Mouse (Mus musculus) layer of hippocampus, postnatal 10 days (tissue): ENCODE measurements around the gene Hamp. TPM values are rescaled to one million over a fixed set of nuclear protein-coding genes. Genes with fewer than 3 reads are reported as not detected.
"Not testable (repeated sequence)": the region's sequence is repeated elsewhere in the genome, so short reads cannot be mapped to it uniquely, and the experiment has no call there.

Experiments used
- DNase-seq, 2 experiments: peaks; one replicate each; pipeline ENCODE4 v3.0.0; 2021; ENCODE audit warnings: low spot score in 2 of 2
- total RNA-seq, 2 experiments: library from RNA; stranded (reverse); gene quantifications; 2 replicates each; pipeline ENCODE4 v1.2.3; 2021

The Hamp gene
- total RNA-seq, 2 experiments from 2014 or later, result not detected

GRCm38 (mm10) chr7:30956756-30957366 lies 13.0 kb upstream of the Hamp start, which contains the start of gene Usf2:
Usf2 (minus strand) TSS chr7:30956803.
- peak; percentile 76 to 83 for DNase-seq

GRCm38 (mm10) chr7:30956357-30956751 lies 12.5 kb upstream of the Hamp start:
- DNase-seq, result peak in 1 of 2 experiments; percentile 44

- DNase-seq, result peak; percentile 81 to 84
Measured at GRCm38 (mm10) chr7:30955584-30956356, 11.9 kb upstream of the Hamp start.

- no peak for DNase-seq
Measured at GRCm38 (mm10) chr7:30954971-30955520, 11.2 kb upstream of the Hamp start.

GRCm38 (mm10) chr7:30954036-30954435 lies 10.2 kb upstream of the Hamp start:
- DNase-seq, result no peak

- DNase-seq, result no peak
Measured at GRCm38 (mm10) chr7:30953459-30953858, 9.6 kb upstream of the Hamp start.

GRCm38 (mm10) chr7:30952441-30953265 lies 8.8 kb upstream of the Hamp start:
- DNase-seq, result no peak

- not testable (repeated sequence) for DNase-seq
Measured at GRCm38 (mm10) chr7:30949902-30950301, 6.1 kb upstream of the Hamp start.

- DNase-seq, result peak in 1 of 2 experiments; percentile 8
Measured at GRCm38 (mm10) chr7:30945876-30946275, 2.0 kb upstream of the Hamp start.

GRCm38 (mm10) chr7:30945466-30945865 lies 1.6 kb upstream of the Hamp start:
- peak in 1 of 2 experiments; percentile 42 for DNase-seq

- peak in 1 of 2 experiments; percentile 13 for DNase-seq
Measured at GRCm38 (mm10) chr7:30944706-30945105, 874 bp upstream of the Hamp start.

GRCm38 (mm10) chr7:30942365-30942764 lies 1.5 kb downstream of the Hamp start:
- not testable (repeated sequence) for DNase-seq

GRCm38 (mm10) chr7:30940070-30940469 lies 3.8 kb downstream of the Hamp start:
- not testable (repeated sequence) for DNase-seq

- DNase-seq, result not testable (repeated sequence)
Measured at GRCm38 (mm10) chr7:30935422-30936099, 8.3 kb downstream of the Hamp start.

- not testable (repeated sequence) for DNase-seq
Measured at GRCm38 (mm10) chr7:30924581-30924980, 19.3 kb downstream of the Hamp start, which contains the start of gene Hamp2. Hamp2 (minus strand) TSS chr7:30924681.

GRCm38 (mm10) chr7:30924071-30924470 lies 19.8 kb downstream of the Hamp start:
- DNase-seq, result no peak

GRCm38 (mm10) chr7:30922490-30922889 lies 21.3 kb downstream of the Hamp start:
- not testable (repeated sequence) for DNase-seq

- DNase-seq, result no peak
Measured at GRCm38 (mm10) chr7:30920217-30920616, 23.6 kb downstream of the Hamp start.

GRCm38 (mm10) chr7:30917219-30917618 lies 26.6 kb downstream of the Hamp start:
- no peak for DNase-seq

GRCm38 (mm10) chr7:30916713-30917112 lies 27.1 kb downstream of the Hamp start:
- no peak for DNase-seq

GRCm38 (mm10) chr7:30914732-30915131 lies 29.1 kb downstream of the Hamp start, which contains the start of gene Mag:
Mag (minus strand) TSS chr7:30914873.
- DNase-seq, result no peak
